Mouse (Mus musculus) olfactory bulb, adult 2 months (tissue): ENCODE data around the gene Pdcd1.

Experiments used
- CTCF ChIP-seq: fragments of 200-500 bp; IDR thresholded peaks from 2 replicates; pipeline ENCODE4 v1.5.1; 2012; ENCODE audit warnings: low read depth, mild to moderate bottlenecking, low read length, moderate library complexity; ENCODE audit not compliant: insufficient read depth
- POLR2A ChIP-seq: fragments of 200-500 bp; IDR thresholded peaks from 2 replicates; pipeline ENCODE4 v1.6.1; 2012; ENCODE audit warnings: mild to moderate bottlenecking, low read depth, low read length, moderate library complexity; ENCODE audit not compliant: insufficient read depth

DNA sequence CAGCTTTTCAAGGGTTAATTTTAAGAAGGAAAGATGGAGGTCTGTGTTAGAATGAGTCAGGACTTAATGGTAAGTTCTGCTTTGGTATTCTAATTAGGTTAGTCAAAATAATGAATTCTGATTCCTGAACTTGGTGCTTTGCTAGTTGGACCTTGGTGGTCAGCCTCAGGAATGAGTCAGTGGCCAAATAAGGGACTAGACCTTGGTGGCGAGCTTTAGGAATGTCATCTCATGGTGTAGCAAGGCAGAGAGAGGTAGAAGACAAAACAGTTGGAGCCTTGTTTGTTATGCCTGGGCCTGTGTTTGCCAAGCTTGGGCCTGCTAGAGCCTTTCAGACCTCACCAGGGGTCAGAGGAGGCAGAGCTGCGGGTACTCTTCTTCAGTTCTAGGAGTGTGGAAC is 23.6 kb downstream of the Pdcd1 start:
- no peak for TF ChIP-seq POLR2A
- TF ChIP-seq CTCF: no peak
